Mouse (Mus musculus): ENCODE results near the gene Hspd1. TPM values are rescaled to one million over a fixed set of nuclear protein-coding genes. Genes with fewer than 3 reads are reported as not detected.

Gene Hspd1
- total and polyA plus RNA-seq, 3 experiments: 306 to 885 (median 775) TPM

DNA sequence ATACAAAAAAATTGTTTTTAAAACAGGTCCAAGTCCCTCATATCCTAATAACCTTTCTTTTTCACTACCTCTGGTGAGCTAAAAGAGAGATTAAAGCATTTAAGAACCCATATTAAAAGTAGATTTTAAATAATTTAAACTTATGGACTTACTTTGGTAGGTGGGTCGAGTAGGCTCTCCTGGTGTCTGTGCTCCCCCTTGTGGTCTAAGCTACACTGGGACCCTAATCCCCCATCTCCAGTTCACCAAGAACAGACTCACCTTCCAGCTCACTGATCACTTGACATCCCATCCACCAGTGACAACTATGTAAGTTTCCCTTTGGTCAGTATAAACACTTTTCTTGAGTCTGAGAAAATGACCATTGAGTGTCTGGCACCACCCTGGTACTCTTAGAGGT, 45.8 kb downstream of the Hspd1 start:
- Histone ChIP-seq H3K27me3 (ENCODE audit: control insufficient read depth in 1 of 2, insufficient read depth in 2 of 2, low read length in 2 of 2) (no peaks in the 10 kb centered on the region; a peak in 1 of 4 replicates), H3K36me3 (ENCODE audit: control insufficient read depth in 1 of 2, insufficient read depth in 2 of 2, low read length in 2 of 2) (no peaks in the 10 kb centered on the region), H3K4me1 (ENCODE audit: control insufficient read depth in 1 of 2, insufficient read depth in 2 of 2, low read length in 2 of 2) (no peaks in the 10 kb centered on the region), H3K9me3 (replicated peaks; ENCODE audit: insufficient read depth, low read length) (no peaks in the 10 kb centered on the region), H3K79me2 (ENCODE audit: control insufficient read depth, insufficient read depth, low read length, poor library complexity) (no peaks in the 10 kb centered on the region), H3K27ac (ENCODE audit: control insufficient read depth, low read depth, low read length) (no peak overlapping the region), H3K9ac (ENCODE audit: control insufficient read depth, low read depth, low read length, poor library complexity, severe bottlenecking) (no peak overlapping the region), H3K4me3 (ENCODE audit: control insufficient read depth in 1 of 2, insufficient read depth in 1 of 2, low read depth in 2 of 2, low read length in 2 of 2) (no peak overlapping the region)
- TF ChIP-seq CTCF (IDR thresholded peaks at IDR 0.05 in 2 of 3, conservative IDR thresholded peaks at IDR 0.05 in 1 of 3; ENCODE audit: control insufficient read depth in 1 of 3, insufficient read depth in 1 of 3, low read depth in 2 of 3, low read length in 3 of 3, poor library complexity in 1 of 3, severe bottlenecking in 1 of 3) (peak; percentile 34 to 49 (median 46); a peak in 5 of 6 replicates), SMC3 (IDR thresholded peaks at IDR 0.05; ENCODE audit: low read depth, low read length) (peak; percentile 48), RAD21 (IDR thresholded peaks at IDR 0.05; ENCODE audit: low read depth, low read length) (peak; percentile 58), POLR2A (IDR thresholded peaks at IDR 0.05; ENCODE audit: control insufficient read depth in 1 of 2, insufficient read depth in 1 of 2, low read depth in 1 of 2, low read length in 2 of 2, poor library complexity in 1 of 2) (no peak), ZC3H11A (IDR thresholded peaks at IDR 0.05; ENCODE audit: low read depth, low read length) (peak; percentile 34; the same call in 1 of the 2 replicates)
- peak; percentile 42 for DNase-seq (ENCODE audit: low read depth, low spot score)

DNA sequence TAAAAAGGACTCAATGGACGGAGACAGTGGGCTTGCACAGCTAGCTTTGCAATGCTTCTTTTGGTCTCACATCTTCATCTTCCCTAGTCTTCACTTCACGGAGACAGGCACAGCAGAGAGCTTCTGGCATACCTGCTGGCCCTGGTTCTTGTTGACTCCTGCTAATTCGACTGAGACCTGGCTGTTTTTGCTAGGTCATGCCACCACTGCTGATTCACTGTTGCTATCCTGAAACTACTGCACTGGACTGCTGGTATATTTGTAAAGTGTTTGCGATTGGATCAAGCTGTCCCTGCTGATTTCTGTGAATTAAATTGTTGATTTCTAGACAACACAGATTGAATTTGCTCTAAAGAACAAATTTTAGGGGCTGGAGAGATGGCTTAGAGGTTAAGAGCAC, 46.4 kb downstream of the Hspd1 start:
- no peak for TF ChIP-seq MXI1 (IDR thresholded peaks at IDR 0.05; ENCODE audit: low read depth, low read length)
- no peak for TF ChIP-seq NELFE (IDR thresholded peaks at IDR 0.05; ENCODE audit: low read depth, low read length)
- TF ChIP-seq MAZ (IDR thresholded peaks at IDR 0.05; ENCODE audit: low read depth, low read length): no peak
- no peak for TF ChIP-seq TAL1 (IDR thresholded peaks at IDR 0.05; ENCODE audit: low read length)
- TF ChIP-seq RAD21 (IDR thresholded peaks at IDR 0.05; ENCODE audit: low read depth, low read length): no peak
- TF ChIP-seq SIN3A (IDR thresholded peaks at IDR 0.05; ENCODE audit: low read length): no peak
- no peak for TF ChIP-seq MAX (IDR thresholded peaks at IDR 0.05; ENCODE audit: low read length)
- TF ChIP-seq CTCF (IDR thresholded peaks at IDR 0.05 in 2 of 3, conservative IDR thresholded peaks at IDR 0.05 in 1 of 3; ENCODE audit: control insufficient read depth in 1 of 3, insufficient read depth in 1 of 3, low read depth in 2 of 3, low read length in 3 of 3, poor library complexity in 1 of 3, severe bottlenecking in 1 of 3): no peak
- no peak for TF ChIP-seq POLR2AphosphoS5 (IDR thresholded peaks at IDR 0.05; ENCODE audit: borderline replicate concordance, low read depth, low read length)
- TF ChIP-seq MYB (IDR thresholded peaks at IDR 0.05; ENCODE audit: low read depth, low read length): no peak
- TF ChIP-seq TCF12 (IDR thresholded peaks at IDR 0.05; ENCODE audit: low read depth, low read length): no peak
- TF ChIP-seq JUND (IDR thresholded peaks at IDR 0.05; ENCODE audit: low read depth, low read length): no peak
- no peak for TF ChIP-seq MAFK (IDR thresholded peaks at IDR 0.05; ENCODE audit: borderline replicate concordance, low read depth, low read length)
- no peak for TF ChIP-seq ZNF384 (IDR thresholded peaks at IDR 0.05; ENCODE audit: low read depth, low read length)
- no peak for TF ChIP-seq HCFC1 (IDR thresholded peaks at IDR 0.05; ENCODE audit: low read depth, low read length)
- no peak for TF ChIP-seq USF2 (IDR thresholded peaks at IDR 0.05; ENCODE audit: borderline replicate concordance in 1 of 2, insufficient read depth in 1 of 2, low read depth in 1 of 2, low read length in 2 of 2)
- no peak for TF ChIP-seq UBTF (IDR thresholded peaks at IDR 0.05; ENCODE audit: borderline replicate concordance, insufficient read depth, low read depth, low read length)
- no peak for TF ChIP-seq ZMIZ1 (IDR thresholded peaks at IDR 0.05; ENCODE audit: low read depth, low read length)
- Histone ChIP-seq H3K9ac (ENCODE audit: control insufficient read depth, low read depth, low read length, poor library complexity, severe bottlenecking) (no peak overlapping the region), H3K4me1 (ENCODE audit: control insufficient read depth in 1 of 2, insufficient read depth in 2 of 2, low read length in 2 of 2) (no peaks in the 10 kb centered on the region), H3K27me3 (ENCODE audit: control insufficient read depth in 1 of 2, insufficient read depth in 2 of 2, low read length in 2 of 2) (no peaks in the 10 kb centered on the region; a peak in 1 of 4 replicates), H3K36me3 (ENCODE audit: control insufficient read depth in 1 of 2, insufficient read depth in 2 of 2, low read length in 2 of 2) (no peaks in the 10 kb centered on the region), H3K79me2 (ENCODE audit: control insufficient read depth, insufficient read depth, low read length, poor library complexity) (no peaks in the 10 kb centered on the region), H3K4me3 (ENCODE audit: control insufficient read depth in 1 of 2, insufficient read depth in 1 of 2, low read depth in 2 of 2, low read length in 2 of 2) (no peak overlapping the region), H3K27ac (ENCODE audit: control insufficient read depth, low read depth, low read length) (no peak overlapping the region), H3K9me3 (replicated peaks; ENCODE audit: insufficient read depth, low read length) (no peaks in the 10 kb centered on the region)
- no peak for DNase-seq (ENCODE audit: low read depth, low spot score)

Data from MEL (cell line).